Mouse (Mus musculus) T-helper 1 cell (primary cell): ENCODE data around the gene Xkrx.
"Not testable (repeated sequence)": the region's sequence is repeated elsewhere in the genome, so short reads cannot be mapped to it uniquely, and the experiment has no call there.

Source experiments
- in situ Hi-C: fragments of 300-600 bp; cut with MboI, MseI; formaldehyde crosslinking; loops from one replicate; pipeline ENCODE4 v1.15.1; 2025; ENCODE audit warnings: high pct_unique_total_duplicates

Xkrx gene

GRCm38 (mm10) chrX:134162043-134162720 is at the start of gene Xkrx:
Xkrx (minus strand) TSS chrX:134162076.
- in situ Hi-C loops: no loop called here

GRCm38 (mm10) chrX:134211151-134211642 is 49.3 kb upstream of the Xkrx start:
- in situ Hi-C loops: no loop called here

GRCm38 (mm10) chrX:134208491-134208890 is 46.6 kb upstream of the Xkrx start:
- in situ Hi-C loops: no loop called here

DNA sequence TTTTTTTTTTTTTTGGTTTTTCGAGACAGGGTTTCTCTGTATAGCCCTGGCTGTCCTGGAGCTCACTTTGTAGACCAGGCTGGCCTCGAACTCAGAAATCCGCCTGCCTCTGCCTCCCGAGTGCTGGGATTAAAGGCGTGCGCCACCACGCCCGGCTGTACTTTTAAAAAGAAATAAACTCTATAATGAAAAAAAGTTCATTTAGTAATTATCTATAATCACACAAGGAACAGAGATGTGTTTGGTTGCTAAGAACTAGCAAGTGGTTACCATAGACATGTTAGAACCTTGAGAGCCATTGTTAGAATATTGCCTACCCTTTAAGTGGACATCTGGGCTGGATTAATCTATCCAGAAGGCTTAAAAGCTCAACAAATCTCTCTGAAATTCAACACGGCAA is 25.3 kb upstream of the Xkrx start, which contains the start of gene Arl13a:
Gene Arl13a (plus strand): TSS at position 301 of the 400 bp plus-strand sequence.
- in situ Hi-C loops: not testable (repeated sequence)

DNA sequence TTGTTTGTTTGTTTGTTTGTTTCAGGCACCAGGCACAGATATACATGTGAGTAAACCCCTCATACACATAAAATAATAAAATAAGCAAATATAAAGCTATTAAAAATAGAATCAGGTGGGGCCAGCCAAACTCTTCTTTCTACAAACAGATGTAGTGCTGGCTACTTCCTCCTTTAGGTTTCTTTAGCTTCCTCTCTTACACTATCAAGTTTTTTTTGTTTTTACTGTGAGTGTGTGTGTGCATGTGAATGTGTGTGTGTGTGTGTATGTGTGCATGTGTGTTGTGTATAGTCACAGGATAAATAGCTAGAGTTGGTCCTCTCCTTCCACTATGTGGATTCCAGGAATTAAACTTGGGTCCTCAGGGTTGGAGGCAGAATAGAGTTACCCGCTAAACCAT is 12.8 kb upstream of the Xkrx start:
- in situ Hi-C loops: no loop called here

- in situ Hi-C loops: no loop called here
Observed at GRCm38 (mm10) chrX:134170584-134170983, 8.7 kb upstream of the Xkrx start.

GRCm38 (mm10) chrX:134163484-134163883 is 1.6 kb upstream of the Xkrx start:
- in situ Hi-C loops: no loop called here

- in situ Hi-C loops: no loop called here
Observed at GRCm38 (mm10) chrX:134162826-134163225, 950 bp upstream of the Xkrx start.

GRCm38 (mm10) chrX:134160442-134160841 is 1.4 kb downstream of the Xkrx start:
- in situ Hi-C loops: no loop called here

DNA sequence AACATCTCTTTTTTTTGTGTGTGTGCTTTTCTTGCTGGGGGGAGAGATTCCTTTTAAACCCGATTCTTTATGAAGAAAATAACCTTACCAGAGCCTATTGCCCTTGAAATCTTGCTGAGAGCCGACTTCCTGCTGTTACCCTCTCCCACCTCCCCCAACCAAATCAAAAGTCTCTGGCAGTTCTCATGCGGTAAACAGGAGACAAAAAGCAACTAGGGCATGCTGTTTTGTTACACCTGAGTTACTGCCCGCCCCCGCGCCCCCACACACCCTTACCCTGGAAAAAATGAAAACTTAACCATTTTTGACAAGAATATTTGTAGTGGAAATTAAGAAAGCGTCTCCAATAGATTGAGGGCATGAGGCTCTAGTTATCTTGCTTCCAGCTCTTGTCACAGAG is 3.7 kb downstream of the Xkrx start:
- in situ Hi-C loops: loop anchor here (10.0 kb wide), 1 partner anchor 1687 kb away; no protein-coding TSS in a partner anchor

- in situ Hi-C loops: no loop called here
Observed at GRCm38 (mm10) chrX:134141986-134142385, 19.9 kb downstream of the Xkrx start.

- in situ Hi-C loops: no loop called here
Observed at GRCm38 (mm10) chrX:134141551-134141950, 20.3 kb downstream of the Xkrx start.

- in situ Hi-C loops: no loop called here
Observed at GRCm38 (mm10) chrX:134140024-134140423, 21.9 kb downstream of the Xkrx start.

GRCm38 (mm10) chrX:134133821-134134220 is 28.1 kb downstream of the Xkrx start:
- in situ Hi-C loops: no loop called here

GRCm38 (mm10) chrX:134132295-134132694 is 29.6 kb downstream of the Xkrx start:
- in situ Hi-C loops: no loop called here

DNA sequence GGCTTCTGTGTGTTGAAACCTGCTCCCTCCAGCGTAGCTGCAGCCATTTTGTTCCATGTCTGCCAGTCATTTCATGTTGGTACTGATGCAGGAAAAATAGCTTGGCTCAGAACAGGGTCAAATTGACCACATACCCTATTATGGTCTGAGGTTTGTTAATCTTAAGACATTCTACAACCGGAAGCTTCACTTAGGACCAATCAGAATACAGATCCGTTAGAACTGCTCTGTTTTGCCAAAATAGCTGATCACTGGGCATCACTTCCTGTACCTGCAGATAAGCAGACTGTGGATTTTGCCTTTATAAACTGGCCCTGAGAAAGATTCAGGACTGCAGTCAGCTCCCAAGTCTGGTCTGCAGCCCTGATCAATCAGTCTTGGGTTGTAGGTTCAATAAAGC is 33.3 kb downstream of the Xkrx start:
- in situ Hi-C loops: no loop called here

GRCm38 (mm10) chrX:134116417-134116816 is 45.5 kb downstream of the Xkrx start:
- in situ Hi-C loops: no loop called here

- in situ Hi-C loops: no loop called here
Observed at GRCm38 (mm10) chrX:134111767-134112166, 50.1 kb downstream of the Xkrx start.

DNA sequence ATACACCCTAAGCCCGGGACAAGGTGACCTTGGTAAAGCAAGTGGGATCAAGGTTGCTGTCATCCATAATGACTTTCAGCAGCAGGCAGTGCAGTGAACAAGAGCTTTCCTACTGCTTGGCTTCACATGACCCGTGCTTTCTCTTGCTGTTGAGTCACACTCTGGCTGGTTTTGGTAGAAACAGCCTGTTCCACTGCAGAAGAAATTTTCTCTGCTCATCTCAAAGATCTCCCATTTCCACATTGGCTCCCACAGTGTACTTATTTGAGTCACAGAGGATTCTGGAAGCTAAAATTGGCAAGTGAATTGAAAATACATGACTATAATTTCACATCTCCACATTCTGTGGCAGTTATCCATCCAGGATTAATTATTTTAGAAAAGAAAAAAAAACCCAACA is 59.2 kb downstream of the Xkrx start:
- in situ Hi-C loops: no loop called here
